Mouse (Mus musculus) layer of hippocampus, adult 9-10 months (tissue): ENCODE data around the gene Sh3pxd2a.

ENCODE experiments used
- DNase-seq: peaks from one replicate; pipeline ENCODE4 v3.0.0; 2022; ENCODE audit warnings: low spot score

Gene Sh3pxd2a

GRCm38 (mm10) chr19:47464304-47465241, at the start of gene Sh3pxd2a:
Gene Sh3pxd2a, minus strand, starts transcription at chr19:47464401.
- DNase-seq: no peak

DNA sequence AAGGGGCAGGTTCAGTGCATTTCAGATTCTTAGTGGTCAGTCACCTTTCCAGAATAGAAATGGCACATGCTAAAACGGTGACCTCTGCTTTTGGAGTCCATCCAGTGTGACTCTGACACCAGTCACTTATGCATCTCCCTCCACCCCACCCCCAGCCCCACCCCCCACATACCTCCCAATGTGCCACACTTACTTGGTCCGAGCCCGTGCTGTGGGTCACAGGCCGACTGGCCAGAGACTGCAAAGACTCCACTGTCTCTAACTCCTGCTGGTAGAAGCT, 49.4 kb upstream of the Sh3pxd2a start:
- DNase-seq: no peak

GRCm38 (mm10) chr19:47512794-47513617, 48.8 kb upstream of the Sh3pxd2a start:
- DNase-seq: no peak

- no peak for DNase-seq
Observed at GRCm38 (mm10) chr19:47511958-47512357, 47.8 kb upstream of the Sh3pxd2a start.

DNA sequence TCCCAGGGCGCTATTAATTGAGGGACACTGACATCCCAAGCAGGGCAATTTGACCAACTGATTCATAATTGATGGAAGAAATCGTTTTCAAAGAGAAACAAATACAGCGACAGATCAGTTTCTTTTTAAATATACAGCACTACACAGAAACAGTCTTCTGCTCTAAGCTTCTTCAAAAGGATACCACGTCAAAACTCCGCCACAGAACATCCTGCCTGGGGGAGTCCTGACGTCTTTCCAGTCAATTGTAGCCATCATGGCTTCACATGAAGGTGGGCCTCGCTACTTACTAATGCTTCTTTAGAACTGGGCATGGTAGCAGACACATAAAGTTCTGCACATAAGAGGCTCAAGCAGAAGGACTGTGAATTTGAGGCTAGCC, 47.1 kb upstream of the Sh3pxd2a start:
- DNase-seq: no peak

DNA sequence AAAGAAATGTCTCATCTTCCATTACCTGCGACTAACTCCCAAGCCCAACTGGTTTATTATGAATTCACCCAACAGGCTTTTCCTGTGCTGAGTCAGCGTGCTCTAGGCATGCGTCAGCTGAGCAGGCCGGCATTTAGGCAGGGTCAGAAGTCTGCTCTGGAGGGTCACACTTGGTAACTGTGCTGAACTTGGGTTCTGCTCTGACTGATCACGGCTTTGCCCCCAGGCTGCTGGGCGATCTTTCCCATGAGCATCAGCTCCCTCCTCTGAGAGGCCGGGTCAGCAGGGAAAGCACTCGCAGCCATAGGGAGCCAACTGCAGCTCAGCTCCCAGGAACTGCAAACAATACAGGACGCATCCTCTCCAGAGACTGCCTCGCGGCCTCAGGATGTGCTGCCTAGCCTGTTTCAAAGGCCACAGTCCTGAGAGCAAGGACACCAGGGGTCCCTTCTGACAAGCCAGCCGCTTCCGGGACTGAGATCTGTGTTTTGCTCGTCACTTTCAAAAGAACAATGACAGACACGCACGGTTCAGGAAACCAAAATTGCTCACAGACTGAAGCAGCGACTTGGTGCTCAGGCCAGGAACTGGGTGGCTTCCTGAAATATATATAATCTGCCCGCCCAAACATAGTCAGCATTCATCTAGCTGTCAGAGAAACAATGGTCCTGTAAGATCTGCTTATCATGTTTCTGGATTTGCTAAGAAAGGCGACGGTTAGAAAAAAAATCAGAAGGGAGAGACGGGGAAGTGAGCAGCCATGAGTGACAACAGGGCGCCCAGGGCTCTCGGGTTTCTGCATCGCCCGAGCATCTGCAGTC, 46.5 kb upstream of the Sh3pxd2a start:
- DNase-seq: no peak

GRCm38 (mm10) chr19:47510135-47510472, 45.9 kb upstream of the Sh3pxd2a start:
- no peak for DNase-seq

GRCm38 (mm10) chr19:47508771-47509281, 44.6 kb upstream of the Sh3pxd2a start:
- no peak for DNase-seq

DNA sequence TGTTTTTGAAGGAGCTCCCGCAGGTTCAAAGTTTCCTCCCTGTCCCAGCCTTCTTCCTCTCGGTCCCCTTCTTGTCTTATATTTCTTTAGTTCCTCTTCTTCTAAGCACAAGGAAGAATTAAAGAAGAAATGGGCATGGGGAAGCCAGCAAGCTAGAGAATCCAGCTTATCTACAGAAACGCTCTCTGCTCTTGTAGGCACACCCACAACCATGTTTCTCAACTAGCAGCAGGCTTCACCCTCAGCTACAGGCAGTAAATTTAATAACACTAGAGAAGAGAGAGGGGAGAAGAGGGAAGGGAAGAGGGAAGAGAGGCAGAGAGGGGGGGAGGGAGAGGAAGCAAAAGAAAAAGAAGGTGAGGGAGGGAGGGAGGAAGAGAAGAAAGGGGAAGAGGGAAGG, 44.0 kb upstream of the Sh3pxd2a start:
- no peak for DNase-seq

DNA sequence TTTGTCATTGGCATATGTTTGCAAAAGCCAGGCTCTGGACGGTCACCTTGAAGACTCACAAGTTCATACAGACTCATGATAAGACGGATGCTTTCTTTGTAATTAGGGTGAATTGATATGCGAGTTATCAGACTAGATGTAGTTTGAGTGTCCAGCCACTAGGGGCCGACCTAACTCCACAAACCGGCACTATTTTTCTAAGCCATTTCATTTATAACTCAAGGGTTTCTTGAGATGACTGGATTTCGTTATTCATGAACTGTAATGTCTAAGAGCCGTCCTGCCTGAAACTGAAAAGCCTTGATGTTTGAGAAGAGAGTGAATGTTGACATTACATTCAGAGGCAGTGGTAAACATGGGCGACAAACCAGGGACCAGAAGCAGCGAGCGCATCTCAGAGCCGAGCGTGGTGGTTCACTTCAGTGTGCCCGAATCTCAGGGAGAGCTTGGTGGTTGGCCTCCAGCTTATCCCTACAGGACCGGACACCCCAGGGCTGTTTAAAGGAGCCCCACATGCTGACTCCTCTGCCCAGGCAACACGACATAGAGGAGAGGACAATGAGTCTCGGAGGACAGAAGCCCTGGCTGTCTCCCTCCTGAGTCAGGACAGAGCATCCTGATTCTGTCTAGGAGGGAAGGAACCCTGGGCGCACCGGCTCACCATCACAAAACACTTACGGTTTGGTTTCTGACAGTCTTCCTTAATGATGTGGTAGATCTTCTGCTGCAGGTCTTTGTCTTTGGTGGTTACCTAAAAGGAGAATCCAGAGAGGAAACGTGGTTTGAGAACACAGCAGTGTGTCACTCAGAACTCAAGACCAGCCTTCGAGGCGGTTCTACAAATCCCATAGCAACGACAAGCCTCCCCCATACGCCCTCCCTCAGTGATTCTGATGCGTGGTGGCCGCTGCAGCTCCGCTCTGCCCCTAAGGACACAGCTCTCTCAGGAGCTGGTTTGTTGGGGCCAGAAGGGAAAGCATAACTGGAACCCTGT, 43.2 kb upstream of the Sh3pxd2a start:
- DNase-seq: peak; percentile 71

DNA sequence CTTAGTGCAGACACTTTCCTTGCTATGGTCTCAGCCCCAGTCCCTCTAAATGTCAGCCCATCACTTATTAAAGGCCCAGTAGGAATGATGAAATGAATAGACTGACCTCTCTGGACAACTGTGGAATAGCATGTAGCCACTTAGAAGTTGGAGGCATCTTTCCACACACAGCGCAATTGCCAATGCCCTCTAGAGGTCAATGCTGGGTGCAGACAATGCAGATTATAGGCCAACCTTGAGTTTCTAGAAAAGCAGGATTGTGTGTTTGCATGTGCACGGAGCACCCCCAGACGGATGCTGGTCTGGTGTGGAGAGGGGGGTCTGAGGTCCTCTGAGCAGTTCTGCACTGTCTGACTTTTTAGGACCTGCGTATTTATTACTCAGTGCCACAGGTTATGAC, 39.4 kb upstream of the Sh3pxd2a start:
- DNase-seq: no peak

- DNase-seq: no peak
Observed at GRCm38 (mm10) chr19:47502563-47502962, 38.4 kb upstream of the Sh3pxd2a start.

GRCm38 (mm10) chr19:47500389-47501011, 36.3 kb upstream of the Sh3pxd2a start:
- no peak for DNase-seq

GRCm38 (mm10) chr19:47499841-47500240, 35.6 kb upstream of the Sh3pxd2a start:
- DNase-seq: no peak

DNA sequence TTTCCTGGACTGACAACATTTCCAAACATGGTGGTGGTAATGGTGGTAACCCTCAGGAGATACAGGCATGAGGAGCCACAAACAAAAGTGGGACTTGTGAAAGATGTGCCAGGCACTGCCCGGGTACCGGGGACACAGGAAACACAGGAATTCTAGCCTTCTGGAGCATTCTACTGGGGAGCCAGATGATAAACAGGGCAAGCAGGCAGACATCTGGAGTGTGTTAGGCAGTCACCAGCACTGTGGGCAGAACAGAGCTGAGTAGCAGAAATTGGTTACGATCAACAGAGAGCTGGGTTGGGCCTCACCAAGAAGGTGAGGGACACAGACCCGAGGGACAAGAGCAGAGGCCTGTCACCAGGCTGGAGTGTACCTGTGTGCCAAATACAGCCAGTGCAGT, 34.7 kb upstream of the Sh3pxd2a start:
- DNase-seq: no peak

DNA sequence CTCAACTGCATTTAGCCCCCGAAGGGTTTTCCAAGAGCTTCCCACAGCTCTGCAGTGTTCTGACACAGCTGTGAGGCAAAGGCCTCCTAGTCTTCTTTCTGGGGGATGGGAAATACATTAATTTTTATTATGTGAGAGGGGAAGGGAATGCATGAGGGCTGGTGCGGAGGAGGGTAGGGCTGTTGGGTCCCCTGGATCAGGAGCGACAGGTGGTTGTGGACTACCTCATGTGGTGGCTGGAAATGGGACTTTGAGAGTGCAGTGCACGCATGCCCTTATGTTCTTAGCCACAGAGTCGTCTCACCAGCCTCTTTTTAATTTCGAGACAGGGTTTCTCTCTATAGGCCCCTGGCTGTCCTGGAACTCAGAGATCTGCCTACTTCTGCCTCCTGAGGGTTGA, 33.5 kb upstream of the Sh3pxd2a start:
- no peak for DNase-seq

GRCm38 (mm10) chr19:47497313-47497712, 33.1 kb upstream of the Sh3pxd2a start:
- no peak for DNase-seq

GRCm38 (mm10) chr19:47493017-47493997, 29.1 kb upstream of the Sh3pxd2a start:
- no peak for DNase-seq

DNA sequence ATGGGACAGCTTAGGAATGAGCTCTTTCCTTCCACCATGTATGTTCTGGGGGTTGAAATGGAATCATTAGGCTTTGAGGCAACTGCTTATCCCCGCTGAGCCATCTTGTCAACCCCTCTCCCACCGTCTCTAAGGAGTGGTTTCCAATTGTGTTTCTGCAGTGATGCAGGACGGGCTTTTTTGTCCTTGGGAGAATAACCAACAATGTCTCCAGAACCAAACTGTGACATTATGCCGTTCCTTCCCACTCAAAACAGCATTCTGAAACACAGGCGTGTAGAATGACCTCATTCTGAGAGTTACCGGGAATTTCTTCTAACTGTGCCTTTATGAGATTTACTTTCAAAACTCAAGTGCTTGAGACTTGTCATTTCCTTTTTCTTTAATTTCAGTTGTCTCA, 28.2 kb upstream of the Sh3pxd2a start:
- no peak for DNase-seq
